In the genomic region with DNA sequence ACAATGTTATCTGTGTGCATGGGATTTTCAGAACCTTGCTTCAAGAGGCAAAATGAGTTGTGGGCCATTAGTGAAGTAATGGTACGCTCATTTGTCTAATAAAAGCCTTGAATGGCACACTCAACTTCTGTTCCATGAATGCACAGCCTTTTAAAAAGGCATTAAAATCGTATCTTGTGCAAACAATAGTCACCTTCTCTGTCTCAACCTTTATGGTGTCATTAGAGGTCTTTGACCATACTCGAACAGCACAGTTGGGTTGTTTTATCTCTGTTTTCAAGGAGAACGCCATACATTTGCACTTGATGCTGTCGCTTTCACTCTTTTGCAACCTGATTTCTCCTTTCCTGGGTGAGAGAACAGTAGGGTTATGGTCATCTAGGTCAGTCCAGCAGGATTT, we compare ENCODE assay signal across 22 mouse cellular contexts. TPM values are rescaled to one million over a fixed set of nuclear protein-coding genes. Genes with fewer than 3 reads are reported as not detected.
A peak's percentile ranks its signal among the peaks of the same experiment; 100 is the strongest.
DNase-seq lines count a peak whose midpoint lies in the region; ATAC-seq and TF ChIP-seq lines count a peak whose summit lies in the region.
"Had no signal": no experiment of that assay in that cellular context is flagged by ENCODE, and none has a peak within 500 bp of the region (broad histone marks: within the 10 kb centered on the region; RNA-seq: fewer than 3 reads in every experiment).

No protein-coding gene starts in this region.

- DNase-seq in intestine, embryonic 14.5 days (ENCODE audit: low spot score), result peak; percentile 55
- no peak for DNase-seq in forebrain, embryonic 10.5 days (ENCODE audit: extremely low spot score, low spot score)
- DNase-seq: adrenal gland, adult 8-10 months; adrenal gland, postnatal 14 days; adrenal gland, postnatal 36 days; cerebellum, adult 11-12 months; cerebellum, adult 2 months; cerebellum, adult 9-10 months; cerebellum, postnatal 10 days; cerebellum, postnatal 25 days; embryo, embryonic 11 days; forebrain, postnatal 0 days had no signal

- no peak overlapping the region for H3K27ac ChIP-seq in intestine, embryonic 14.5 days (ENCODE audit: low read depth)
- no peak overlapping the region for H3K27ac ChIP-seq in intestine, embryonic 15.5 days
- H3K27ac ChIP-seq in intestine, postnatal 0 days (ENCODE audit: low read depth, low read length), result no peak overlapping the region
- H3K27ac ChIP-seq in heart, embryonic 11.5 days (ENCODE audit: low read depth, low read length), result no peak overlapping the region
- no peak overlapping the region for H3K27ac ChIP-seq in forebrain, embryonic 10.5 days
- H3K27ac ChIP-seq: embryonic facial prominence, embryonic 13.5 days; embryonic facial prominence, embryonic 15.5 days; forebrain, embryonic 13.5 days; forebrain, embryonic 15.5 days had no signal

- peak; percentile 62 for ATAC-seq in intestine, embryonic 14.5 days (replicated peaks; ENCODE audit: low FRiP score, low TSS enrichment, low read depth)
- ATAC-seq in intestine, embryonic 15.5 days, result peak; percentile 78
- peak; percentile 49; the same call in 1 of the 2 replicates for ATAC-seq in intestine, postnatal 0 days
- no peak for ATAC-seq in heart, embryonic 11.5 days (replicated peaks; ENCODE audit: insufficient number of reproducible peaks, low FRiP score, low TSS enrichment)
- ATAC-seq: forebrain, embryonic 13.5 days; forebrain, embryonic 15.5 days; forebrain, postnatal 0 days had no signal

- no peak overlapping the region for H3K9ac ChIP-seq in intestine, embryonic 14.5 days (ENCODE audit: low read length)
- no peak overlapping the region for H3K9ac ChIP-seq in intestine, embryonic 15.5 days
- no peak overlapping the region for H3K9ac ChIP-seq in intestine, postnatal 0 days (ENCODE audit: low read depth, low read length)
- H3K9ac ChIP-seq in heart, embryonic 11.5 days (ENCODE audit: low read depth, low read length), result no peak overlapping the region
- H3K9ac ChIP-seq: embryonic facial prominence, embryonic 13.5 days; embryonic facial prominence, embryonic 15.5 days; forebrain, embryonic 13.5 days; forebrain, embryonic 15.5 days; forebrain, postnatal 0 days had no signal

- 46% methylated on average over 5 of the region's 5 CpGs for WGBS in intestine, embryonic 14.5 days
- WGBS in intestine, embryonic 15.5 days, result 47% methylated on average over 5 of the region's 5 CpGs
- WGBS in intestine, postnatal 0 days, result 27% methylated on average over 5 of the region's 5 CpGs
- 77% methylated on average over 5 of the region's 5 CpGs for WGBS in heart, embryonic 11.5 days (ENCODE audit: insufficient replicate concordance)
- WGBS in forebrain, embryonic 10.5 days, result 73% methylated on average over 5 of the region's 5 CpGs

- H3K4me3 ChIP-seq in intestine, embryonic 14.5 days (ENCODE audit: low read depth, low read length), result no peak overlapping the region
- no peak overlapping the region for H3K4me3 ChIP-seq in intestine, embryonic 15.5 days (replicated peaks)
- no peak overlapping the region for H3K4me3 ChIP-seq in intestine, postnatal 0 days (ENCODE audit: low read depth, low read length)
- H3K4me3 ChIP-seq in heart, embryonic 11.5 days (ENCODE audit: low read depth, low read length), result no peak overlapping the region
- no peak overlapping the region for H3K4me3 ChIP-seq in forebrain, embryonic 10.5 days
- H3K4me3 ChIP-seq: embryonic facial prominence, embryonic 13.5 days; embryonic facial prominence, embryonic 15.5 days; erythroblast, embryonic 14.5 days; forebrain, embryonic 13.5 days; forebrain, embryonic 15.5 days had no signal

- no peak overlapping the region for H3K4me2 ChIP-seq in intestine, embryonic 14.5 days (ENCODE audit: low read length)
- no peak overlapping the region for H3K4me2 ChIP-seq in intestine, embryonic 15.5 days (replicated peaks)
- no peak overlapping the region for H3K4me2 ChIP-seq in intestine, postnatal 0 days (replicated peaks; ENCODE audit: low read depth)
- H3K4me2 ChIP-seq in heart, embryonic 11.5 days, result no peak overlapping the region
- H3K4me2 ChIP-seq: embryonic facial prominence, embryonic 13.5 days; embryonic facial prominence, embryonic 15.5 days; forebrain, embryonic 13.5 days; forebrain, embryonic 15.5 days had no signal

- no peaks in the 10 kb centered on the region for H3K27me3 ChIP-seq in intestine, embryonic 14.5 days (replicated peaks; ENCODE audit: control insufficient read depth, insufficient read depth, low read length)
- H3K27me3 ChIP-seq in intestine, embryonic 15.5 days (replicated peaks), result no peaks in the 10 kb centered on the region
- peaks cover 33% of the 10 kb centered on the region for H3K27me3 ChIP-seq in intestine, postnatal 0 days (replicated peaks; ENCODE audit: control insufficient read depth, insufficient read depth, low read length)
- no peaks in the 10 kb centered on the region for H3K27me3 ChIP-seq in heart, embryonic 11.5 days (ENCODE audit: control insufficient read depth, insufficient read depth, low read length)
- H3K27me3 ChIP-seq in forebrain, embryonic 10.5 days (ENCODE audit: poor library complexity, severe bottlenecking), result no peaks in the 10 kb centered on the region
- H3K27me3 ChIP-seq: embryonic facial prominence, embryonic 13.5 days; embryonic facial prominence, embryonic 15.5 days; forebrain, embryonic 13.5 days; forebrain, embryonic 15.5 days had no signal

- no peak for TF ChIP-seq CTCF in intestine, postnatal 0 days (IDR thresholded peaks at IDR 0.05; ENCODE audit: low read depth)

- no peaks in the 10 kb centered on the region for H3K9me3 ChIP-seq in intestine, embryonic 14.5 days (ENCODE audit: control insufficient read depth, low read length)
- no peaks in the 10 kb centered on the region for H3K9me3 ChIP-seq in intestine, embryonic 15.5 days
- H3K9me3 ChIP-seq in intestine, postnatal 0 days (ENCODE audit: control insufficient read depth), result no peaks in the 10 kb centered on the region
- no peaks in the 10 kb centered on the region for H3K9me3 ChIP-seq in heart, embryonic 11.5 days (replicated peaks; ENCODE audit: control insufficient read depth, low read length)
- no peaks in the 10 kb centered on the region for H3K9me3 ChIP-seq in forebrain, embryonic 10.5 days
- H3K9me3 ChIP-seq: embryonic facial prominence, embryonic 13.5 days; embryonic facial prominence, embryonic 15.5 days; forebrain, embryonic 13.5 days; forebrain, embryonic 15.5 days had no signal

- H3K36me3 ChIP-seq in intestine, embryonic 14.5 days (ENCODE audit: control insufficient read depth, insufficient read depth, low read length), result no peaks in the 10 kb centered on the region
- no peaks in the 10 kb centered on the region for H3K36me3 ChIP-seq in intestine, embryonic 15.5 days
- no peaks in the 10 kb centered on the region for H3K36me3 ChIP-seq in intestine, postnatal 0 days (ENCODE audit: control insufficient read depth, insufficient read depth)
- no peaks in the 10 kb centered on the region for H3K36me3 ChIP-seq in heart, embryonic 11.5 days (ENCODE audit: control insufficient read depth, insufficient read depth, low read length)
- no peaks in the 10 kb centered on the region for H3K36me3 ChIP-seq in forebrain, embryonic 10.5 days (replicated peaks)
- H3K36me3 ChIP-seq: embryonic facial prominence, embryonic 13.5 days; embryonic facial prominence, embryonic 15.5 days; forebrain, embryonic 15.5 days had no signal

- no peaks in the 10 kb centered on the region for H3K4me1 ChIP-seq in intestine, embryonic 14.5 days (replicated peaks; ENCODE audit: control insufficient read depth, insufficient read depth, low read length)
- 0 out of 2 replicates have a peak, but pooled peaks cover 3% of the 10 kb centered on the region for H3K4me1 ChIP-seq in intestine, embryonic 15.5 days (replicated peaks)
- H3K4me1 ChIP-seq in intestine, postnatal 0 days (replicated peaks; ENCODE audit: control insufficient read depth, insufficient read depth, low read length), result no peaks in the 10 kb centered on the region
- H3K4me1 ChIP-seq in heart, embryonic 11.5 days (ENCODE audit: control insufficient read depth, insufficient read depth, low read length), result peaks cover 6% of the 10 kb centered on the region; the same call in 1 of the 2 replicates
- peaks cover 9% of the 10 kb centered on the region for H3K4me1 ChIP-seq in forebrain, embryonic 10.5 days
- H3K4me1 ChIP-seq: embryonic facial prominence, embryonic 13.5 days; embryonic facial prominence, embryonic 15.5 days; forebrain, embryonic 13.5 days; forebrain, embryonic 15.5 days had no signal

RNA-seq across cellular contexts. Expression of gene Glrp1, which starts 3.7 kb away (rescaled TPM):
- not detected in 2 replicates for polyA plus RNA-seq in intestine, embryonic 14.5 days (2014; fragmentation: Nextera tagmentation; extraction: Ambion mirVana)
- not detected in 2 replicates for polyA plus RNA-seq in intestine, embryonic 15.5 days (2015; fragmentation: Nextera tagmentation; extraction: Ambion mirVana)
- polyA plus RNA-seq in intestine, postnatal 0 days (2015; fragmentation: Nextera tagmentation; extraction: Ambion mirVana), result not detected in 2 replicates
- 0.10 TPM in 1 of 2 replicates, not detected in the other for polyA plus RNA-seq in heart, embryonic 11.5 days (2014; fragmentation: Nextera tagmentation; extraction: Ambion mirVana)
- not detected in 2 replicates for polyA plus RNA-seq in forebrain, embryonic 10.5 days (2016; fragmentation: Nextera tagmentation; extraction: Ambion mirVana)
- polyA plus RNA-seq: embryonic facial prominence, embryonic 11.5 days; embryonic facial prominence, embryonic 13.5 days; erythroblast, embryonic 14.5 days; forebrain, embryonic 11.5 days; forebrain, embryonic 13.5 days; forebrain, embryonic 15.5 days had no signal
